Mouse (Mus musculus) stomach, postnatal 0 days (tissue): ENCODE measurements around the gene Mon2.

Source experiments
- CTCF ChIP-seq: IDR thresholded peaks from 2 replicates; pipeline ENCODE4 v1.5.1; 2016; ENCODE audit warnings: antibody characterized with exemption, low read depth, mild to moderate bottlenecking, moderate library complexity
- EP300 ChIP-seq: optimal IDR thresholded peaks from 2 replicates; pipeline ENCODE3; 2016; ENCODE audit warnings: antibody characterized with exemption

DNA sequence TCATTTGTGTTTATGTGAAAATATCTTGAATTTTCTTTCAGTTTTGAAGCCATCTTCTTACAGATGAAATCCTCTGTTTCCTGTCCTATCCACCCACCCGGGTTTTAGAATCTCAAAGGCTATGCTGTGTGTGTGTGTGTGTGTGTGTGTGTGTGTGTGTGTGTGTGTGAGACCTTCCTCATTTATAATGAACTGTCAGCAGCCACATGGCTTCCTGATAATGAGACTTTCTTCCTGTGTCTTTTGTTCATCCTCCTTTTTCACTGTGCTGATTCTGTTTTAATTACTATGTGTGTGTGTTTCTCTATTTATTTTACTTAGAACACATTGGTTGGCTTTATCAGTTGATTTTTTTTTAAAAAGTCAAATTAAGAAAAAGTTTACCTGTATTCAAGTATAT lies 25.0 kb upstream of the Mon2 start:
- TF ChIP-seq EP300 (no peak), CTCF (no peak)
